Mouse (Mus musculus): ENCODE measurements around the gene 1600002K03Rik.

GRCm38 (mm10) chr10:80151211-80152034, 21.3 kb upstream of the 1600002K03Rik start:
- TF ChIP-seq CTCF (conservative IDR thresholded peaks at IDR 0.05; ENCODE audit: insufficient read depth, insufficient read length, low read depth, low read length) (no peak), POLR2A (IDR thresholded peaks at IDR 0.05; ENCODE audit: low read depth, low read length) (no peak)

Data from kidney, adult 2 months (tissue).